In genomic region chr11:8692536-8693471, GRCm38 (mm10) we compare ENCODE assay signal across 9 mouse cellular contexts. TPM values are rescaled to one million over a fixed set of nuclear protein-coding genes. Genes with fewer than 3 reads are reported as not detected.
DNase-seq lines count a peak whose midpoint lies in the region; ATAC-seq and TF ChIP-seq lines count a peak whose summit lies in the region.
"Had no signal": no experiment of that assay in that cellular context is flagged by ENCODE, and none has a peak within 500 bp of the region (broad histone marks: within the 10 kb centered on the region; RNA-seq: fewer than 3 reads in every experiment).

No protein-coding gene starts in this region.

- TF ChIP-seq CTCF in lung, embryonic 14.5 days (IDR thresholded peaks at IDR 0.05; ENCODE audit: low read depth): peak; percentile 44
- TF ChIP-seq CTCF in lung, adult 2 months (IDR thresholded peaks at IDR 0.05; ENCODE audit: insufficient read depth, low read length): no peak
- no peak for TF ChIP-seq CTCF in thymus, adult 2 months (IDR thresholded peaks at IDR 0.05; ENCODE audit: borderline replicate concordance, control insufficient read depth, extremely low read depth, insufficient read depth, low read length, poor library complexity)

- H3K4me2 ChIP-seq in lung, embryonic 14.5 days: peak overlapping the region; percentile 50
- peak overlapping the region; percentile 14 for H3K4me2 ChIP-seq in hindbrain, embryonic 14.5 days (replicated peaks)
- H3K4me2 ChIP-seq in midbrain, embryonic 14.5 days (ENCODE audit: low read length): peak overlapping the region; percentile 32

- no peak for TF ChIP-seq POLR2A in lung, adult 2 months (IDR thresholded peaks at IDR 0.05; ENCODE audit: borderline replicate concordance, extremely low read depth, low read depth, low read length)
- no peak for TF ChIP-seq POLR2A in thymus, adult 2 months (IDR thresholded peaks at IDR 0.05; ENCODE audit: control insufficient read depth, extremely low read depth, insufficient read depth, low read length, poor library complexity)

- DNase-seq in lung, embryonic 14.5 days: peak; percentile 93
- DNase-seq in lung, adult 2 months: no peak
- peak; percentile 56 for DNase-seq in embryo, embryonic 11.5 days (ENCODE audit: low read depth, low spot score)
- DNase-seq in hindbrain, embryonic 14.5 days (ENCODE audit: low spot score): peak; percentile 42
- DNase-seq in midbrain, embryonic 14.5 days: peak; percentile 68
- DNase-seq in layer of hippocampus, postnatal 14 days (ENCODE audit: low spot score in 2 of 2): no peak
- DNase-seq in thymus, adult 2 months: no peak
- no peak for DNase-seq in B cell, adult 2 months

- H3K27ac ChIP-seq in lung, embryonic 14.5 days (ENCODE audit: low read depth): peak overlapping the region; percentile 96
- H3K27ac ChIP-seq in hindbrain, embryonic 14.5 days: 0 out of 2 replicates have a peak overlapping the region, but pooled peaks have one; percentile 3
- 0 out of 2 replicates have a peak overlapping the region, but pooled peaks have one; percentile 17 for H3K27ac ChIP-seq in midbrain, embryonic 14.5 days (replicated peaks; ENCODE audit: low read depth, low read length)
- no peak overlapping the region for H3K27ac ChIP-seq in thymus, adult 2 months (ENCODE audit: control insufficient read depth, insufficient read depth, low read length)

- H3K9ac ChIP-seq in lung, embryonic 14.5 days: peak overlapping the region; percentile 34; the same call in 1 of the 2 replicates
- H3K9ac ChIP-seq in hindbrain, embryonic 14.5 days: no peak overlapping the region
- H3K9ac ChIP-seq in midbrain, embryonic 14.5 days (replicated peaks; ENCODE audit: low read length): no peak overlapping the region

- H3K36me3 ChIP-seq in lung, embryonic 14.5 days (ENCODE audit: insufficient read depth): no peaks in the 10 kb centered on the region
- H3K36me3 ChIP-seq in hindbrain, embryonic 14.5 days (replicated peaks; ENCODE audit: control insufficient read depth, insufficient read depth): no peaks in the 10 kb centered on the region
- H3K36me3 ChIP-seq in midbrain, embryonic 14.5 days (ENCODE audit: control insufficient read depth, insufficient read depth, low read length): no peaks in the 10 kb centered on the region
- no peaks in the 10 kb centered on the region for H3K36me3 ChIP-seq in thymus, adult 2 months (ENCODE audit: control insufficient read depth, insufficient read depth, low read length)

- no peaks in the 10 kb centered on the region for H3K27me3 ChIP-seq in lung, embryonic 14.5 days (ENCODE audit: insufficient read depth, low read length)
- H3K27me3 ChIP-seq in hindbrain, embryonic 14.5 days (ENCODE audit: control insufficient read depth, insufficient read depth, low read length): no peaks in the 10 kb centered on the region
- no peaks in the 10 kb centered on the region for H3K27me3 ChIP-seq in midbrain, embryonic 14.5 days (ENCODE audit: control insufficient read depth, insufficient read depth, low read length)
- no peaks in the 10 kb centered on the region for H3K27me3 ChIP-seq in thymus, adult 2 months (ENCODE audit: control insufficient read depth, insufficient read depth, low read length)

- no peak overlapping the region for H3K4me3 ChIP-seq in lung, embryonic 14.5 days (ENCODE audit: low read depth, low read length)
- H3K4me3 ChIP-seq in lung, adult 2 months (replicated peaks; ENCODE audit: extremely low read depth, low read depth, low read length): no peak overlapping the region
- H3K4me3 ChIP-seq in hindbrain, embryonic 14.5 days (replicated peaks; ENCODE audit: low read length): no peak overlapping the region
- H3K4me3 ChIP-seq in midbrain, embryonic 14.5 days (replicated peaks; ENCODE audit: low read depth, low read length): no peak overlapping the region
- H3K4me3 ChIP-seq in thymus, adult 2 months (ENCODE audit: control insufficient read depth, insufficient read depth, low read length): no peak overlapping the region
- H3K4me3 ChIP-seq: erythroblast, embryonic 14.5 days had no signal

- WGBS in lung, embryonic 14.5 days: 5% methylated on average over 16 of the region's 16 CpGs
- WGBS in lung, adult 2 months: 26% methylated on average over 16 of the region's 16 CpGs
- 11% methylated on average over 16 of the region's 16 CpGs for WGBS in hindbrain, embryonic 14.5 days
- WGBS in midbrain, embryonic 14.5 days: 4% methylated on average over 16 of the region's 16 CpGs
- WGBS in thymus, adult 2 months: 69% methylated on average over 16 of the region's 16 CpGs

- ATAC-seq in lung, embryonic 14.5 days (ENCODE audit: insufficient read depth): peak; percentile 95
- ATAC-seq in hindbrain, embryonic 14.5 days (ENCODE audit: low FRiP score): peak; percentile 75
- ATAC-seq in midbrain, embryonic 14.5 days (ENCODE audit: low FRiP score, low TSS enrichment): peak; percentile 72

- H3K4me1 ChIP-seq in lung, embryonic 14.5 days (ENCODE audit: insufficient read depth): peaks cover 31% of the 10 kb centered on the region
- peaks cover 5% of the 10 kb centered on the region; the same call in 1 of the 2 replicates for H3K4me1 ChIP-seq in lung, adult 2 months (ENCODE audit: control insufficient read depth, insufficient read depth, low read length)
- peaks cover 17% of the 10 kb centered on the region; the same call in 1 of the 2 replicates for H3K4me1 ChIP-seq in hindbrain, embryonic 14.5 days (replicated peaks; ENCODE audit: control insufficient read depth, insufficient read depth, low read length)
- H3K4me1 ChIP-seq in midbrain, embryonic 14.5 days (ENCODE audit: control insufficient read depth, insufficient read depth, low read length): peaks cover 18% of the 10 kb centered on the region
- H3K4me1 ChIP-seq in thymus, adult 2 months (replicated peaks; ENCODE audit: control insufficient read depth, insufficient read depth, low read length): peaks cover 53% of the 10 kb centered on the region

- H3K9me3 ChIP-seq in lung, embryonic 14.5 days (ENCODE audit: low read depth, low read length): no peaks in the 10 kb centered on the region
- H3K9me3 ChIP-seq in hindbrain, embryonic 14.5 days (ENCODE audit: control insufficient read depth, low read length): no peaks in the 10 kb centered on the region
- no peaks in the 10 kb centered on the region for H3K9me3 ChIP-seq in midbrain, embryonic 14.5 days (ENCODE audit: control insufficient read depth, low read length)

RNA-seq across cellular contexts. Expression of gene Tns3, which starts 28.5 kb away (rescaled TPM):
- polyA plus RNA-seq in lung, embryonic 14.5 days (2014; fragmentation: Nextera tagmentation; extraction: Ambion mirVana): 34.7 and 41.0 TPM in 2 replicates
- 160 and 164 TPM in 2 replicates for polyA plus RNA-seq in lung, adult 2 months (2012; rRNA removed)
- polyA plus RNA-seq in hindbrain, embryonic 14.5 days (2014; fragmentation: Nextera tagmentation; extraction: Ambion mirVana): 6.0 and 6.8 TPM in 2 replicates
- polyA plus RNA-seq in midbrain, embryonic 14.5 days (2014; fragmentation: Nextera tagmentation; extraction: Ambion mirVana): 3.8 and 4.4 TPM in 2 replicates
- 10 to 100 TPM; 69.9 to 73.2 TPM for total RNA-seq in layer of hippocampus, postnatal 14 days (2021)
- polyA plus RNA-seq in thymus, adult 2 months (2012; rRNA removed): 31.7 and 33.9 TPM in 2 replicates

Comparison
In these comparisons a context has a peak if more than half of its experiments do, and no peak if none do; other contexts are left out.
1. DNase-seq: peak in lung, embryonic 14.5 days (single experiment), embryo, embryonic 11.5 days (single experiment), hindbrain, embryonic 14.5 days (single experiment) and midbrain, embryonic 14.5 days (single experiment); none in lung, adult 2 months (single experiment), layer of hippocampus, postnatal 14 days (0 of 2), thymus, adult 2 months (single experiment) and B cell, adult 2 months (0 of 2).
2. Peak in every context shown above with its lines, with median percentiles within 50 percentile points of each other: ATAC-seq and H3K4me2 ChIP-seq.